Mouse (Mus musculus) myocyte (in vitro differentiated cells): ENCODE results near the gene 0610040J01Rik. TPM values are rescaled to one million over a fixed set of nuclear protein-coding genes. Genes with fewer than 3 reads are reported as not detected.
A peak's percentile ranks its signal among the peaks of the same experiment; 100 is the strongest.

Experiments used
- H3K27me3 ChIP-seq: one replicate; pipeline ENCODE4 v1.6.1; 2011; ENCODE audit not compliant: control insufficient read depth, insufficient read depth, insufficient read length
- H3K36me3 ChIP-seq: one replicate; pipeline ENCODE4 v1.6.1; 2011; ENCODE audit not compliant: control insufficient read depth, insufficient read depth
- H3K4me2 ChIP-seq: one replicate; pipeline ENCODE4 v1.6.1; 2011; ENCODE audit warnings: low read depth, control low read depth
- H3K4me3 ChIP-seq: one replicate; pipeline ENCODE4 v1.5.1; 2011; ENCODE audit warnings: mild to moderate bottlenecking, control low read depth, moderate library complexity
- H3K79me2 ChIP-seq: one replicate; pipeline ENCODE4 v1.6.1; 2011; ENCODE audit not compliant: control insufficient read depth, insufficient read depth
- H3ac ChIP-seq: one replicate; pipeline ENCODE4 v1.6.1; 2011; ENCODE audit not compliant: control insufficient read depth, insufficient read length
- CEBPB ChIP-seq: IDR thresholded peaks from 2 replicates; pipeline ENCODE4 v1.6.1; 2011; ENCODE audit warnings: mild to moderate bottlenecking, moderate library complexity; ENCODE audit not compliant: poor library complexity, insufficient read depth, severe bottlenecking
- E2F4 ChIP-seq: IDR thresholded peaks from one replicate; pipeline ENCODE4 v1.6.1; 2011; ENCODE audit warnings: mild to moderate bottlenecking, control low read depth, moderate library complexity; ENCODE audit not compliant: insufficient read depth
- MAX ChIP-seq: IDR thresholded peaks from one replicate; pipeline ENCODE4 v1.6.1; 2011; ENCODE audit warnings: low read depth, mild to moderate bottlenecking, control low read depth
- MYOD1 ChIP-seq, 3 experiments: IDR thresholded peaks; one replicate each; pipeline ENCODE4 v1.6.1; 2011; ENCODE audit warnings: control low read depth in 2 of 3, low read depth in 2 of 3, mild to moderate bottlenecking in 2 of 3, moderate library complexity in 1 of 3; ENCODE audit not compliant: insufficient read length in 2 of 3, control insufficient read depth in 1 of 3
- MYOG ChIP-seq, 3 experiments: IDR thresholded peaks; one replicate each; pipeline ENCODE4 v1.6.1; 2011; ENCODE audit warnings: control low read depth in 2 of 3, low read depth in 2 of 3, mild to moderate bottlenecking in 2 of 3; ENCODE audit not compliant: insufficient read length in 2 of 3, control insufficient read depth in 1 of 3, insufficient read depth in 1 of 3
- POLR2A ChIP-seq: IDR thresholded peaks from one replicate; pipeline ENCODE4 v1.6.1; 2011; ENCODE audit warnings: low read depth, mild to moderate bottlenecking, control low read depth, moderate library complexity; ENCODE audit not compliant: insufficient read length
- POLR2AphosphoS2 ChIP-seq: IDR thresholded peaks from one replicate; pipeline ENCODE4 v1.6.1; 2011; ENCODE audit warnings: low read depth, control low read depth; ENCODE audit not compliant: insufficient read length
- REST ChIP-seq: IDR thresholded peaks from one replicate; pipeline ENCODE4 v1.6.1; 2011; ENCODE audit warnings: mild to moderate bottlenecking, control low read depth, moderate library complexity; ENCODE audit not compliant: insufficient read depth, insufficient read length
- SRF ChIP-seq: IDR thresholded peaks from one replicate; pipeline ENCODE4 v1.6.1; 2011; ENCODE audit warnings: low read depth; ENCODE audit not compliant: control insufficient read depth, insufficient read length
- TCF12 ChIP-seq: IDR thresholded peaks from one replicate; pipeline ENCODE4 v1.6.1; 2011; ENCODE audit warnings: mild to moderate bottlenecking, control low read depth; ENCODE audit not compliant: poor library complexity, insufficient read depth, severe bottlenecking
- TCF3 ChIP-seq: IDR thresholded peaks from one replicate; pipeline ENCODE4 v1.6.1; 2011; ENCODE audit warnings: low read depth, control low read depth; ENCODE audit not compliant: insufficient read length
- USF1 ChIP-seq: IDR thresholded peaks from one replicate; pipeline ENCODE4 v1.6.1; 2011; ENCODE audit warnings: low read depth, mild to moderate bottlenecking, control low read depth, moderate library complexity
- polyA plus RNA-seq: library from polyadenylated mRNA; unstranded; fragments of >200 nt; fragmentation: generic; extraction: Trizol; gene quantifications from one replicate; pipeline ENCODE4 v1.2.1, GENCODE M21; 2012; ENCODE audit warnings: missing spikeins

Gene 0610040J01Rik
- polyA plus RNA-seq, 1 experiment: not detected

DNA sequence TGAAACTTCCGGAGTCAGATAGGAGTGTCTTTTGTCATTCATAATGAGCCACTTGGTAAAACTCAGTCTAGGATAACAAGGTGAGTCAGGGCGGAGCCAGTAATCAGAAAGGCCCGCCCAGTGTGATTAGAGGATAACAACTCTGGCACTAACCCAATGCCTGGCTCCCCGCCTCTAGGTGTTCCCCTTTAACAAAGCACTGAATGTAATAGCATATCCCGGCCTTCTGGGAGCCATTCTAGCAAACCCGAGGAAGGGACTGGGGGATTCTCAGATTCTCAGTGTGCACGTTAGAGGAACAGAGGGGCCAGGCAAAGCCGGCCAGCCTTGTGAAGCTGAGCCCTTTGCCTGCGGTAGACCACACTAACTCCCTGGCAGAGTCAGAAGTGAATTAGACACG, 120.7 kb downstream of the 0610040J01Rik start:
- Histone ChIP-seq H3K27me3 (no peaks in the 10 kb centered on the region), H3ac (no peak overlapping the region), H3K4me2 (no peak overlapping the region), H3K36me3 (peaks cover 59% of the 10 kb centered on the region), H3K79me2 (no peaks in the 10 kb centered on the region), H3K4me3 (no peak overlapping the region)
- TF ChIP-seq MYOG (IDR thresholded peaks at IDR 0.05; ENCODE audit: control insufficient read depth in 1 of 3, insufficient read depth in 1 of 3, insufficient read length in 2 of 3, low read depth in 2 of 3) (no peak), TCF3 (no peak), E2F4 (no peak), POLR2AphosphoS2 (no peak), USF1 (no peak), CEBPB (no peak), MAX (no peak), POLR2A (no peak), REST (no peak), TCF12 (no peak), MYOD1 (IDR thresholded peaks at IDR 0.05; ENCODE audit: control insufficient read depth in 1 of 3, insufficient read length in 2 of 3, low read depth in 2 of 3) (no peak), SRF (no peak)

DNA sequence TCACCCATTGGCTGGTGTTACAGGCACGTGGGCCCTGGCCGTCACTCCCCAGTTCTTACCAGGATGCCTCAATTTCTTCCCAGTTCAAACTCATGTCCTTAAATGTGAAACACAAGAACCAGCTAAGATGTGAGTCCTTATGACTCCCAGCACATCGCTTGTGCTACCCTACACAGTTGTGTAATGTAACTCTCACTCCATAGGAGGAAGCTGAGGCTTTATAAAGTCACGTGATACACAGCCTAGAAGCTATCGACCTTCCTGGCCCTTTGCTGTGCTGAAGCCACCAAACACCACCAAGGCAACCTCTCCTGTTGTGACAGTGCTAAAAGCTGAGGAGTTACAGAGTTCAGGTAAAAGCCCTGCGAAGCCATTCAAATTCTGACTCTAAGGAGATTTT, 123.4 kb downstream of the 0610040J01Rik start:
- Histone ChIP-seq H3K27me3 (no peaks in the 10 kb centered on the region), H3ac (no peak overlapping the region), H3K4me2 (no peak overlapping the region), H3K79me2 (peaks cover 15% of the 10 kb centered on the region), H3K4me3 (no peak overlapping the region), H3K36me3 (peaks cover 37% of the 10 kb centered on the region)
- no peak for TF ChIP-seq MAX
- no peak for TF ChIP-seq USF1
- no peak for TF ChIP-seq CEBPB
- TF ChIP-seq REST: no peak
- no peak for TF ChIP-seq TCF3
- TF ChIP-seq TCF12: no peak
- no peak for TF ChIP-seq SRF
- TF ChIP-seq MYOG (IDR thresholded peaks at IDR 0.05; ENCODE audit: control insufficient read depth in 1 of 3, insufficient read depth in 1 of 3, insufficient read length in 2 of 3, low read depth in 2 of 3): no peak
- no peak for TF ChIP-seq MYOD1 (IDR thresholded peaks at IDR 0.05; ENCODE audit: control insufficient read depth in 1 of 3, insufficient read length in 2 of 3, low read depth in 2 of 3)
- TF ChIP-seq POLR2A: no peak
- no peak for TF ChIP-seq E2F4
- no peak for TF ChIP-seq POLR2AphosphoS2

DNA sequence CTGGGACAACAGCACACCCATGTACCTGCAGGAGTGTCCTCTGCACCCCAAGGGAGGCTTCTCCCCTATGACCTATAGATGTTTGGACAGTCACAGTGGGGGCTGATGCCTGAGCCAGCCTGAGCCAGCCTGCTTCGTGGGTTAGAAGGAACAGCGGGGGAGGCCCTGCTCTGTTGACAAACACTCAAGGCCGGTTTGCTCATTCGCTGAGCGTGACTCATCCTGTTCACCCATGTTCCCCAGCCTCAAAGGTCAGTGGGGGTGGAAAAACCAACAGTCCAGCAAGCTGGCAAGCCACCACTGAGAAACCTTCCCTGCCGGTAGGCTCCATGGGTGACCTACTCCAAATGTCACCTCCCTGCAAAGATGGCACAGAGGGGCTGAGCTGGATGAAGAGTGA, 124.6 kb downstream of the 0610040J01Rik start:
- no peaks in the 10 kb centered on the region for H3K27me3 ChIP-seq
- no peak overlapping the region for H3K4me3 ChIP-seq
- no peak overlapping the region for H3ac ChIP-seq
- peaks cover 15% of the 10 kb centered on the region for H3K79me2 ChIP-seq
- TF ChIP-seq MYOG (IDR thresholded peaks at IDR 0.05; ENCODE audit: control insufficient read depth in 1 of 3, insufficient read depth in 1 of 3, insufficient read length in 2 of 3, low read depth in 2 of 3) (peak in 1 of 3 experiments; percentile 14), CEBPB (no peak)
- H3K36me3 ChIP-seq: peaks cover 27% of the 10 kb centered on the region
- peak overlapping the region; percentile 37 for H3K4me2 ChIP-seq

DNA sequence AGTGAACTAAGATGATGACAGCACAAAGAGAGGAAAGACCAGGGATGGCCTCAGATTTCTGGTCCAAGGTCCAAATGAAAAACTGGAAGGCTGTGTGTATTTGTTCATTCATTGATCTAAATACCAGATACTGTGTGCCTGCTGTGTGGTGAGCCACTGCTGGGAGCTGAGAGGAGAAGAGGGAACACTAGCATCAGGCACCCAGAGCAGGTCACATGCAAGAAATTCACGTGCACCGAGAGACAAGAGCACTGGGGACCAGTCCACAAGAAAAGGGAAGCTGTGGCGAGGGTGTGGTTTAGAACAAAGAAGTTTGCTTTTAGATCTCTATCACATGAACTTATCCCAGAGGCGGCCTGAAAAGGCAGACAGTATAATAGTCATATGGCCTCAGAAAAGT, 126.4 kb downstream of the 0610040J01Rik start:
- H3K36me3 ChIP-seq: peaks cover 21% of the 10 kb centered on the region
- no peak overlapping the region for H3K4me3 ChIP-seq
- TF ChIP-seq MAX: no peak
- no peak for TF ChIP-seq POLR2A
- H3ac ChIP-seq: no peak overlapping the region
- H3K4me2 ChIP-seq: no peak overlapping the region
- H3K27me3 ChIP-seq: no peaks in the 10 kb centered on the region
- H3K79me2 ChIP-seq: peaks cover 15% of the 10 kb centered on the region

DNA sequence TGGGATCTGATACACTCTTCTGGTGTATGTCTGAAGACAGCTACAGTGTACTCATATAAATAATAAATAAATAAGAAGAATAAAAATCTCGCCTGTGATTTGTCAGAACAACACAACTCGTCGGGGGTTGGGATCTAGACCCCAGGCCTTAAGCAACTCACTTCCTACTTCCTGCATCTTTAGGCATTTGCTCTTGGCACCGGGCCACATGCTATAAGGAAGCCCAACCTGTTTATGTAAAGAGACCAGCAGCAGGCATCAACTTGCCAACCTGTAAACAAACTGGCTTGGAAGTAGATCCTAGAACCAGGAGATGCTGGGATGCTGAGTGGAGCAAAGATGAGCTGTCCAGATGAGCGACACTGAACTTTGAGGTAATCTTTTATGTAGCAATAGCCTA, 129.7 kb downstream of the 0610040J01Rik start:
- Histone ChIP-seq H3ac (no peak overlapping the region), H3K27me3 (no peaks in the 10 kb centered on the region), H3K4me2 (no peak overlapping the region), H3K36me3 (no peaks in the 10 kb centered on the region), H3K4me3 (no peak overlapping the region), H3K79me2 (peaks cover 29% of the 10 kb centered on the region)
- TF ChIP-seq SRF (no peak), POLR2A (no peak), TCF3 (no peak), MAX (no peak), USF1 (no peak), REST (no peak), E2F4 (no peak), MYOG (IDR thresholded peaks at IDR 0.05; ENCODE audit: control insufficient read depth in 1 of 3, insufficient read depth in 1 of 3, insufficient read length in 2 of 3, low read depth in 2 of 3) (no peak), CEBPB (no peak), MYOD1 (IDR thresholded peaks at IDR 0.05; ENCODE audit: control insufficient read depth in 1 of 3, insufficient read length in 2 of 3, low read depth in 2 of 3) (no peak)
